Mouse (Mus musculus) ES-E14 (cell line): Measurements from ENCODE around the gene Lysmd3. TPM values are rescaled to one million over a fixed set of nuclear protein-coding genes. Genes with fewer than 3 reads are reported as not detected.

Source experiments
- DNase-seq: peaks from one replicate; pipeline ENCODE4 v3.0.0-alpha.2; 2013; ENCODE audit warnings: low read depth, low spot score
- H3K27ac ChIP-seq: 2 replicates; pipeline ENCODE4 v1.5.1; 2012; ENCODE audit warnings: low read depth, mild to moderate bottlenecking, low read length, moderate library complexity, mixed read lengths; ENCODE audit not compliant: poor library complexity, insufficient read depth, severe bottlenecking
- H3K36me3 ChIP-seq: 2 replicates; pipeline ENCODE4 v1.6.1; 2012; ENCODE audit warnings: mild to moderate bottlenecking, low read length, moderate library complexity, mixed read lengths; ENCODE audit not compliant: control insufficient read depth, poor library complexity, insufficient read depth, severe bottlenecking
- H3K4me1 ChIP-seq, 2 experiments: fragments of 150-350 bp in 1 of 2; sonication (generic) in 1 of 2; 2 replicates each; pipeline ENCODE4 v1.6.1; 2012; ENCODE audit warnings: low read length in 2 of 2, mild to moderate bottlenecking in 1 of 2, mixed read lengths in 1 of 2; ENCODE audit not compliant: control insufficient read depth in 2 of 2, insufficient read depth in 2 of 2, poor library complexity in 1 of 2
- H3K4me3 ChIP-seq, 2 experiments: fragments of 150-350 bp in 1 of 2; sonication (generic) in 1 of 2; 2 replicates each; pipeline ENCODE4 v1.5.1; 2012; ENCODE audit warnings: low read length in 2 of 2, low read depth in 1 of 2, mild to moderate bottlenecking in 1 of 2, mixed read lengths in 1 of 2; ENCODE audit not compliant: insufficient read depth in 1 of 2, poor library complexity in 1 of 2, severe bottlenecking in 1 of 2
- H3K9ac ChIP-seq: 2 replicates; pipeline ENCODE4 v1.6.1; 2012; ENCODE audit warnings: low read depth, mild to moderate bottlenecking, low read length, mixed read lengths; ENCODE audit not compliant: poor library complexity, insufficient read depth, severe bottlenecking
- H3K9me3 ChIP-seq: fragments of 150-350 bp; sonication (generic); 2 replicates; pipeline ENCODE4 v1.6.1; 2012; ENCODE audit warnings: low read depth, mild to moderate bottlenecking, low read length; ENCODE audit not compliant: control insufficient read depth, insufficient read depth
- CHD2 ChIP-seq: IDR thresholded peaks from 2 replicates; pipeline ENCODE4 v1.6.1; 2014; ENCODE audit warnings: mild to moderate bottlenecking, low read depth, low read length, inconsistent platforms
- HCFC1 ChIP-seq: IDR thresholded peaks from 2 replicates; pipeline ENCODE4 v1.6.1; 2012; ENCODE audit warnings: low read length, inconsistent platforms, borderline replicate concordance; ENCODE audit not compliant: insufficient read depth
- MAFK ChIP-seq: IDR thresholded peaks from 2 replicates; pipeline ENCODE4 v1.6.1; 2014; ENCODE audit warnings: mild to moderate bottlenecking, low read depth, low read length, inconsistent platforms; ENCODE audit not compliant: insufficient read depth
- ZC3H11A ChIP-seq: IDR thresholded peaks from 2 replicates; pipeline ENCODE4 v1.6.1; 2012; ENCODE audit warnings: low read depth, mild to moderate bottlenecking, inconsistent platforms, low read length, borderline replicate concordance
- ZNF384 ChIP-seq: IDR thresholded peaks from 2 replicates; pipeline ENCODE4 v1.6.1; 2012; ENCODE audit warnings: low read depth, low read length, inconsistent platforms
- in situ Hi-C, 2 experiments: fragments of 600-800 bp; cut with MboI; formaldehyde crosslinking; loops; one replicate each; pipeline ENCODE4 v1.15.1; 2025; ENCODE audit warnings: low sequenced_read_pairs in 2 of 2, inconsistent platforms in 1 of 2; ENCODE audit not compliant: unreplicated experiment in 2 of 2
- total RNA-seq: library from RNA; depleted of rRNA; stranded (reverse); fragments of 300-350 nt; gene quantifications from 2 replicates; pipeline ENCODE4 v1.2.3, GENCODE M21; 2012

Gene Lysmd3
- total RNA-seq, 1 experiment = 21.2 TPM

GRCm38 (mm10) chr13:81694446-81694845, 37.0 kb downstream of the Lysmd3 start:
- no peaks in the 10 kb centered on the region for H3K9me3 ChIP-seq
- in situ Hi-C loops = no loop called here
- peaks cover 2% of the 10 kb centered on the region for H3K36me3 ChIP-seq
- peaks cover 0 to 6% of the 10 kb centered on the region in 2 experiments for H3K4me1 ChIP-seq
- TF ChIP-seq CHD2 (no peak), ZC3H11A (no peak), ZNF384 (no peak), HCFC1 (no peak)
- H3K27ac ChIP-seq = no peak overlapping the region; the same call in 1 of the 2 replicates
- no peak overlapping the region; a peak in 1 of 4 replicates for H3K4me3 ChIP-seq
- H3K9ac ChIP-seq = peak overlapping the region; percentile 18; the same call in 1 of the 2 replicates
- DNase-seq = no peak

- Histone ChIP-seq H3K36me3 (peaks cover 6% of the 10 kb centered on the region), H3K9me3 (no peaks in the 10 kb centered on the region), H3K9ac (no peak overlapping the region), H3K4me1 (peaks cover 0 to 8% of the 10 kb centered on the region in 2 experiments; a peak in 2 of 4 replicates), H3K4me3 (no peak overlapping the region), H3K27ac (no peak overlapping the region)
- in situ Hi-C loops = no loop called here
- no peak for DNase-seq
- no peak for TF ChIP-seq ZC3H11A
- TF ChIP-seq ZNF384 = no peak
- TF ChIP-seq HCFC1 = no peak
- TF ChIP-seq MAFK = no peak
- TF ChIP-seq CHD2 = no peak
These were observed 45.7 kb downstream of the Lysmd3 start for GRCm38 (mm10) chr13:81703148-81703547.

GRCm38 (mm10) chr13:81703621-81704020, 46.2 kb downstream of the Lysmd3 start:
- no peak for DNase-seq
- Histone ChIP-seq H3K9ac (no peak overlapping the region), H3K27ac (no peak overlapping the region), H3K4me1 (peaks cover 0 to 8% of the 10 kb centered on the region in 2 experiments; a peak in 2 of 4 replicates), H3K36me3 (peaks cover 6% of the 10 kb centered on the region), H3K4me3 (no peak overlapping the region), H3K9me3 (no peaks in the 10 kb centered on the region)
- no peak for TF ChIP-seq ZNF384
- TF ChIP-seq HCFC1 = no peak
- TF ChIP-seq ZC3H11A = no peak
- no peak for TF ChIP-seq CHD2
- TF ChIP-seq MAFK = no peak
- in situ Hi-C loops = no loop called here

GRCm38 (mm10) chr13:81706311-81706710, 48.8 kb downstream of the Lysmd3 start:
- in situ Hi-C loops = no loop called here
- no peak overlapping the region for H3K9ac ChIP-seq

More at GRCm38 (mm10) chr13:81706311-81706710, 48.8 kb downstream of the Lysmd3 start:
- TF ChIP-seq MAFK (no peak), CHD2 (no peak), HCFC1 (no peak), ZNF384 (no peak), ZC3H11A (no peak)
- H3K27ac ChIP-seq = no peak overlapping the region
- H3K4me3 ChIP-seq = no peak overlapping the region
- DNase-seq = no peak
- peaks cover 0 to 8% of the 10 kb centered on the region in 2 experiments; a peak in 2 of 4 replicates for H3K4me1 ChIP-seq
- peaks cover 6% of the 10 kb centered on the region; the same call in 1 of the 2 replicates for H3K36me3 ChIP-seq
- H3K9me3 ChIP-seq = no peaks in the 10 kb centered on the region
